Mouse (Mus musculus) liver, embryonic 14.5 days (tissue): ENCODE measurements around the gene Ninl.

ENCODE experiments used
- CTCF ChIP-seq: IDR thresholded peaks from 2 replicates; pipeline ENCODE4 v1.5.1; 2016; ENCODE audit warnings: antibody characterized with exemption, low read depth, control low read depth
- EP300 ChIP-seq: IDR thresholded peaks from 2 replicates; pipeline ENCODE4 v1.6.1; 2016; ENCODE audit warnings: antibody characterized with exemption, low read depth

DNA sequence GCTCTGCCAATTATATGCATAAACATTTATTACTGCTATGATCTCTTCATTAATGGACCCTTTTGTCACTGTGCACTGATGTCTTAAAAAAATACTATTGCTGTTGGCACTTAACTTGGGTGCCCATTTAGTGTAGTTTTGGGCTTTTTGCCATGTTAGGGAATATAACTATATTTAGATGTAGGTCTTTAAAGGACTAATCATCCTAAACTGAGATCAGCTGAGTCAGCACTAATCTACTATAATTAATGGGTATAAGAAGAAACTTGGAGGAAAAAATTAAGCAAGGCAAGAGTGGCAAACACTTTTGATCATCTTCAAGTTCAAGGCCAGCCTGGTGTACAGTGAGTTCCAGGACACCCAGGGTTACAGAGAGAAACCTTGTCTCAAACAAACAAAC is 152.9 kb downstream of the Ninl start:
- TF ChIP-seq CTCF (no peak), EP300 (no peak)
